Mouse (Mus musculus): ENCODE measurements around the gene Pfn4.

GRCm38 (mm10) chr12:4793718-4794117, 24.9 kb downstream of the Pfn4 start:
- TF ChIP-seq POLR2A (IDR thresholded peaks at IDR 0.05; ENCODE audit: extremely low read depth, insufficient read depth, low read length) = no peak
- TF ChIP-seq CTCF (IDR thresholded peaks at IDR 0.05; ENCODE audit: low read depth, low read length) = peak; percentile 57

Data from liver, adult 2 months (tissue).